Mouse (Mus musculus) urinary bladder, postnatal 4 days (tissue): Measurements from ENCODE around the gene Clec9a.

ENCODE experiments used
- DNase-seq, 2 experiments: peaks; one replicate each; pipeline ENCODE4 v3.0.0; 2021 to 2022; ENCODE audit warnings: low spot score in 2 of 2

Gene Clec9a

GRCm38 (mm10) chr6:129408562-129408961 is at the start of gene Clec9a:
TSS of gene Clec9a (plus strand) at chr6:129408862.
- DNase-seq, result no peak

GRCm38 (mm10) chr6:129359515-129359914 is 49.1 kb upstream of the Clec9a start:
- DNase-seq, result no peak

GRCm38 (mm10) chr6:129363942-129364341 is 44.7 kb upstream of the Clec9a start:
- no peak for DNase-seq

GRCm38 (mm10) chr6:129365959-129366359 is 42.7 kb upstream of the Clec9a start:
- no peak for DNase-seq

- DNase-seq, result no peak
Observed at GRCm38 (mm10) chr6:129369374-129370132, 39.1 kb upstream of the Clec9a start.

GRCm38 (mm10) chr6:129374937-129375471 is 33.7 kb upstream of the Clec9a start:
- DNase-seq, result no peak

- no peak for DNase-seq
Observed at GRCm38 (mm10) chr6:129380454-129380853, 28.2 kb upstream of the Clec9a start.

- no peak for DNase-seq
Observed at GRCm38 (mm10) chr6:129381736-129382135, 26.9 kb upstream of the Clec9a start.

GRCm38 (mm10) chr6:129383466-129383865 is 25.2 kb upstream of the Clec9a start:
- no peak for DNase-seq

- no peak for DNase-seq
Observed at GRCm38 (mm10) chr6:129385000-129385399, 23.7 kb upstream of the Clec9a start.

GRCm38 (mm10) chr6:129385774-129386173 is 22.9 kb upstream of the Clec9a start, which contains the start of gene Clec12b:
TSS of gene Clec12b (minus strand) at chr6:129385874.
- no peak for DNase-seq

GRCm38 (mm10) chr6:129393087-129393720 is 15.5 kb upstream of the Clec9a start:
- no peak for DNase-seq

- no peak for DNase-seq
Observed at GRCm38 (mm10) chr6:129393732-129394131, 14.9 kb upstream of the Clec9a start.

- DNase-seq, result no peak
Observed at GRCm38 (mm10) chr6:129396997-129397396, 11.7 kb upstream of the Clec9a start, which contains the start of gene Clec1b. TSS of gene Clec1b (plus strand) at chr6:129397297.

- no peak for DNase-seq
Observed at GRCm38 (mm10) chr6:129399945-129400344, 8.7 kb upstream of the Clec9a start.

GRCm38 (mm10) chr6:129402404-129402803 is 6.3 kb upstream of the Clec9a start:
- DNase-seq, result no peak

- DNase-seq, result no peak
Observed at GRCm38 (mm10) chr6:129403391-129403790, 5.3 kb upstream of the Clec9a start.

GRCm38 (mm10) chr6:129405999-129406398 is 2.7 kb upstream of the Clec9a start:
- DNase-seq, result no peak

- no peak for DNase-seq
Observed at GRCm38 (mm10) chr6:129407324-129407723, 1.3 kb upstream of the Clec9a start.

GRCm38 (mm10) chr6:129414177-129414576 is 5.5 kb downstream of the Clec9a start:
- no peak for DNase-seq

GRCm38 (mm10) chr6:129422311-129422710 is 13.6 kb downstream of the Clec9a start:
- DNase-seq, result no peak

- no peak for DNase-seq
Observed at GRCm38 (mm10) chr6:129423040-129423733, 14.5 kb downstream of the Clec9a start.
